ENCODE assay signal across 25 mouse cellular contexts in genomic region chr5:35643401-35644048, GRCm38 (mm10). TPM values are rescaled to one million over a fixed set of nuclear protein-coding genes. Genes with fewer than 3 reads are reported as not detected.
DNase-seq lines count a peak whose midpoint lies in the region; ATAC-seq and TF ChIP-seq lines count a peak whose summit lies in the region.
"Had no signal": no experiment of that assay in that cellular context is flagged by ENCODE, and none has a peak within 500 bp of the region (broad histone marks: within the 10 kb centered on the region; RNA-seq: fewer than 3 reads in every experiment).

No protein-coding gene starts in this region.

- ATAC-seq in intestine, embryonic 15.5 days: no peak
- ATAC-seq in intestine, postnatal 0 days: no peak
- no peak for ATAC-seq in stomach, embryonic 16.5 days (ENCODE audit: insufficient read depth, low FRiP score)
- ATAC-seq: CD4-positive, CD25-positive, alpha-beta regulatory T cell, adult 4 months; forebrain, embryonic 15.5 days had no signal

- peak overlapping the region; percentile 48 for H3K27ac ChIP-seq in gastrocnemius, adult 2 months
- 0 out of 2 replicates have a peak overlapping the region, but pooled peaks have one; percentile 32 for H3K27ac ChIP-seq in intestine, embryonic 15.5 days
- no peak overlapping the region for H3K27ac ChIP-seq in intestine, postnatal 0 days (ENCODE audit: low read depth, low read length)
- peak overlapping the region; percentile 30; the same call in 1 of the 2 replicates for H3K27ac ChIP-seq in stomach, embryonic 16.5 days (ENCODE audit: low read length)
- H3K27ac ChIP-seq: embryonic facial prominence, embryonic 15.5 days; forebrain, embryonic 12.5 days; forebrain, embryonic 15.5 days; heart, embryonic 13.5 days; hindbrain, embryonic 12.5 days; hindbrain, embryonic 15.5 days had no signal

- H3K4me1 ChIP-seq in intestine, embryonic 15.5 days (replicated peaks): peaks cover 22% of the 10 kb centered on the region
- H3K4me1 ChIP-seq in intestine, postnatal 0 days (replicated peaks; ENCODE audit: control insufficient read depth, insufficient read depth, low read length): no peaks in the 10 kb centered on the region; the same call in 1 of the 2 replicates
- peaks cover 43% of the 10 kb centered on the region for H3K4me1 ChIP-seq in stomach, embryonic 16.5 days (ENCODE audit: control insufficient read depth, insufficient read depth, low read length)
- H3K4me1 ChIP-seq: forebrain, embryonic 12.5 days; forebrain, embryonic 15.5 days; hindbrain, embryonic 12.5 days; hindbrain, embryonic 15.5 days had no signal

- no peaks in the 10 kb centered on the region for H3K36me3 ChIP-seq in intestine, embryonic 15.5 days
- H3K36me3 ChIP-seq in intestine, postnatal 0 days (ENCODE audit: control insufficient read depth, insufficient read depth): no peaks in the 10 kb centered on the region
- no peaks in the 10 kb centered on the region for H3K36me3 ChIP-seq in stomach, embryonic 16.5 days (ENCODE audit: control insufficient read depth, insufficient read depth, low read length)
- H3K36me3 ChIP-seq: embryonic facial prominence, embryonic 15.5 days; forebrain, embryonic 12.5 days; forebrain, embryonic 15.5 days; heart, embryonic 13.5 days; hindbrain, embryonic 12.5 days; hindbrain, embryonic 15.5 days had no signal

- no peak overlapping the region for H3K9ac ChIP-seq in intestine, embryonic 15.5 days
- H3K9ac ChIP-seq in intestine, postnatal 0 days (ENCODE audit: low read depth, low read length): no peak overlapping the region
- no peak overlapping the region for H3K9ac ChIP-seq in stomach, embryonic 16.5 days (ENCODE audit: low read length)
- H3K9ac ChIP-seq: embryonic facial prominence, embryonic 15.5 days; forebrain, embryonic 12.5 days; forebrain, embryonic 15.5 days; heart, embryonic 13.5 days; hindbrain, embryonic 12.5 days; hindbrain, embryonic 15.5 days had no signal

- TF ChIP-seq CTCF in gastrocnemius, adult 2 months (IDR thresholded peaks at IDR 0.05): no peak
- no peak for TF ChIP-seq CTCF in intestine, postnatal 0 days (IDR thresholded peaks at IDR 0.05; ENCODE audit: low read depth)

- no peak overlapping the region for H3K4me3 ChIP-seq in gastrocnemius, adult 2 months
- no peak overlapping the region for H3K4me3 ChIP-seq in intestine, embryonic 15.5 days (replicated peaks)
- no peak overlapping the region for H3K4me3 ChIP-seq in intestine, postnatal 0 days (ENCODE audit: low read depth, low read length)
- H3K4me3 ChIP-seq in stomach, embryonic 16.5 days (replicated peaks; ENCODE audit: low read length): no peak overlapping the region
- H3K4me3 ChIP-seq: embryonic facial prominence, embryonic 15.5 days; forebrain, embryonic 12.5 days; forebrain, embryonic 15.5 days; heart, embryonic 13.5 days; hindbrain, embryonic 12.5 days; hindbrain, embryonic 15.5 days had no signal

- no peak for DNase-seq in gastrocnemius, adult 2 months
- no peak for DNase-seq in gastrocnemius, postnatal 10 days
- no peak for DNase-seq in kidney, adult 18-20 months
- DNase-seq: adrenal gland, adult 2 months; adrenal gland, postnatal 14 days; cerebellum, adult 11 months; cerebellum, adult 8-10 months; cerebellum, postnatal 36 days; embryo, embryonic 11 days; gastrocnemius, postnatal 25 days; heart, postnatal 14 days; kidney, adult 2 months had no signal

- intact Hi-C loops in gastrocnemius, adult 2 months (cut with DNase I): no loop called here

- H3K27me3 ChIP-seq in intestine, embryonic 15.5 days (replicated peaks): no peaks in the 10 kb centered on the region
- no peaks in the 10 kb centered on the region for H3K27me3 ChIP-seq in intestine, postnatal 0 days (replicated peaks; ENCODE audit: control insufficient read depth, insufficient read depth, low read length)
- H3K27me3 ChIP-seq in stomach, embryonic 16.5 days (ENCODE audit: control insufficient read depth, insufficient read depth, low read length): no peaks in the 10 kb centered on the region
- H3K27me3 ChIP-seq: embryonic facial prominence, embryonic 15.5 days; forebrain, embryonic 15.5 days; heart, embryonic 13.5 days; hindbrain, embryonic 12.5 days; hindbrain, embryonic 15.5 days had no signal

- no peaks in the 10 kb centered on the region for H3K9me3 ChIP-seq in intestine, embryonic 15.5 days
- no peaks in the 10 kb centered on the region for H3K9me3 ChIP-seq in intestine, postnatal 0 days (ENCODE audit: control insufficient read depth)
- H3K9me3 ChIP-seq in stomach, embryonic 16.5 days (replicated peaks; ENCODE audit: control insufficient read depth, low read length): no peaks in the 10 kb centered on the region
- H3K9me3 ChIP-seq: embryonic facial prominence, embryonic 15.5 days; forebrain, embryonic 12.5 days; forebrain, embryonic 15.5 days; heart, embryonic 13.5 days; hindbrain, embryonic 12.5 days; hindbrain, embryonic 15.5 days had no signal

- WGBS in intestine, embryonic 15.5 days: 87% methylated on average over 9 of the region's 9 CpGs
- 90% methylated on average over 9 of the region's 9 CpGs for WGBS in intestine, postnatal 0 days
- WGBS in stomach, embryonic 16.5 days: 85% methylated on average over 9 of the region's 9 CpGs

- H3K4me2 ChIP-seq in intestine, embryonic 15.5 days (replicated peaks): no peak overlapping the region
- H3K4me2 ChIP-seq in intestine, postnatal 0 days (replicated peaks; ENCODE audit: low read depth): no peak overlapping the region
- H3K4me2 ChIP-seq in stomach, embryonic 16.5 days (ENCODE audit: low read depth, low read length): no peak overlapping the region
- H3K4me2 ChIP-seq: embryonic facial prominence, embryonic 15.5 days; forebrain, embryonic 12.5 days; forebrain, embryonic 15.5 days; heart, embryonic 13.5 days; hindbrain, embryonic 12.5 days; hindbrain, embryonic 15.5 days had no signal

RNA-seq across cellular contexts. Expression of gene Htra3, which starts 36.1 kb away (rescaled TPM):
- total RNA-seq in gastrocnemius, adult 2 months (2021): 10 to 100 TPM; 40.1 to 52.2 TPM
- 10 to 100 TPM; 48.0 to 61.7 TPM for total RNA-seq in gastrocnemius, postnatal 10 days (2021)
- polyA plus RNA-seq in intestine, embryonic 15.5 days (2015; fragmentation: Nextera tagmentation; extraction: Ambion mirVana): 47.2 and 48.2 TPM in 2 replicates
- 24.5 and 25.5 TPM in 2 replicates for polyA plus RNA-seq in intestine, postnatal 0 days (2015; fragmentation: Nextera tagmentation; extraction: Ambion mirVana)
- 67.7 and 77.5 TPM in 2 replicates for polyA plus RNA-seq in stomach, embryonic 16.5 days (2015; fragmentation: Nextera tagmentation; extraction: Ambion mirVana)
- total RNA-seq: granulocyte monocyte progenitor cell, adult 5-6 weeks; hematopoietic stem cell, adult 5-6 weeks; MEL had no signal
- polyA plus RNA-seq: CD4-positive, CD25-positive, alpha-beta regulatory T cell, adult 4 months had no signal
